Mouse (Mus musculus) MEL (cell line): ENCODE data around the gene Sh3pxd2b. TPM values are rescaled to one million over a fixed set of nuclear protein-coding genes. Genes with fewer than 3 reads are reported as not detected.

ENCODE experiments used
- DNase-seq: peaks from one replicate; pipeline ENCODE4 v3.0.0; 2011; ENCODE audit warnings: low read depth, low spot score
- H3K27ac ChIP-seq: 2 replicates; pipeline ENCODE4 v1.5.1; 2012; ENCODE audit warnings: low read depth, mild to moderate bottlenecking, control low read depth, low read length, moderate library complexity; ENCODE audit not compliant: control insufficient read depth
- H3K27me3 ChIP-seq, 2 experiments: fragments of 150-350 bp in 1 of 2; sonication (generic) in 1 of 2; 2 replicates each; pipeline ENCODE4 v1.6.1; 2012; ENCODE audit warnings: low read length in 2 of 2, mild to moderate bottlenecking in 2 of 2, improper control_type of control experiment in 1 of 2, moderate library complexity in 1 of 2; ENCODE audit not compliant: insufficient read depth in 2 of 2, control insufficient read depth in 1 of 2
- H3K36me3 ChIP-seq, 2 experiments: 2 replicates each; pipeline ENCODE4 v1.6.1; 2012 to 2014; ENCODE audit warnings: low read length in 2 of 2, improper control_type of control experiment in 1 of 2, inconsistent platforms in 1 of 2, mild to moderate bottlenecking in 1 of 2; ENCODE audit not compliant: insufficient read depth in 2 of 2, control insufficient read depth in 1 of 2
- H3K4me1 ChIP-seq, 2 experiments: fragments of 150-350 bp in 1 of 2; sonication (generic) in 1 of 2; 2 replicates each; pipeline ENCODE4 v1.6.1; 2012; ENCODE audit warnings: low read length in 2 of 2, improper control_type of control experiment in 1 of 2, mild to moderate bottlenecking in 1 of 2; ENCODE audit not compliant: insufficient read depth in 2 of 2, control insufficient read depth in 1 of 2
- H3K4me3 ChIP-seq, 2 experiments: fragments of 150-350 bp in 1 of 2; sonication (generic) in 1 of 2; 2 replicates each; pipeline ENCODE4 v1.5.1; 2012; ENCODE audit warnings: low read depth in 2 of 2, low read length in 2 of 2, mild to moderate bottlenecking in 2 of 2, moderate library complexity in 2 of 2, control low read depth in 1 of 2, improper control_type of control experiment in 1 of 2; ENCODE audit not compliant: control insufficient read depth in 1 of 2, insufficient read depth in 1 of 2
- H3K79me2 ChIP-seq: 2 replicates; pipeline ENCODE4 v1.6.1; 2012; ENCODE audit warnings: mild to moderate bottlenecking, low read length, moderate library complexity; ENCODE audit not compliant: control insufficient read depth, poor library complexity, insufficient read depth
- H3K9ac ChIP-seq: 2 replicates; pipeline ENCODE4 v1.6.1; 2012; ENCODE audit warnings: low read depth, mild to moderate bottlenecking, control low read depth, low read length, moderate library complexity; ENCODE audit not compliant: control insufficient read depth, poor library complexity, severe bottlenecking
- H3K9me3 ChIP-seq: fragments of 150-350 bp; sonication (generic); replicated peaks from 2 replicates; pipeline ENCODE4 v1.6.1; 2012; ENCODE audit warnings: mild to moderate bottlenecking, low read length, improper control_type of control experiment, moderate library complexity; ENCODE audit not compliant: insufficient read depth
- CHD2 ChIP-seq: IDR thresholded peaks from 2 replicates; pipeline ENCODE4 v1.6.1; 2011; ENCODE audit warnings: low read length, improper control_type of control experiment
- CTCF ChIP-seq, 3 experiments: IDR thresholded peaks in 2 of 3; conservative IDR thresholded peaks in 1 of 3; 2 replicates each; pipeline ENCODE4 v1.5.1; 2011 to 2012; ENCODE audit warnings: low read length in 3 of 3, low read depth in 2 of 3, mild to moderate bottlenecking in 2 of 3, improper control_type of control experiment in 1 of 3, inconsistent platforms in 1 of 3, mixed read lengths in 1 of 3, moderate library complexity in 1 of 3; ENCODE audit not compliant: control insufficient read depth in 1 of 3, insufficient read depth in 1 of 3, poor library complexity in 1 of 3, severe bottlenecking in 1 of 3
- ELF1 ChIP-seq: IDR thresholded peaks from 2 replicates; pipeline ENCODE4 v1.6.1; 2014; ENCODE audit warnings: low read depth, mild to moderate bottlenecking, inconsistent platforms, low read length, improper control_type of control experiment, moderate library complexity
- ETS1 ChIP-seq: IDR thresholded peaks from 2 replicates; pipeline ENCODE4 v1.6.1; 2012; ENCODE audit warnings: low read depth, mild to moderate bottlenecking, inconsistent platforms, low read length, improper control_type of control experiment, moderate library complexity
- GABPA ChIP-seq: IDR thresholded peaks from 2 replicates; pipeline ENCODE4 v1.6.1; 2012; ENCODE audit warnings: low read depth, mild to moderate bottlenecking, inconsistent platforms, low read length, improper control_type of control experiment, moderate library complexity
- GATA1 ChIP-seq: IDR thresholded peaks from 2 replicates; pipeline ENCODE4 v1.6.1; 2011; ENCODE audit warnings: low read depth, low read length, improper control_type of control experiment
- JUND ChIP-seq: IDR thresholded peaks from 2 replicates; pipeline ENCODE4 v1.6.1; 2011; ENCODE audit warnings: low read depth, mild to moderate bottlenecking, improper control_type of control experiment, low read length
- MAFK ChIP-seq: IDR thresholded peaks from 2 replicates; pipeline ENCODE4 v1.6.1; 2011; ENCODE audit warnings: low read depth, mild to moderate bottlenecking, low read length, improper control_type of control experiment, borderline replicate concordance
- MAZ ChIP-seq: IDR thresholded peaks from 2 replicates; pipeline ENCODE4 v1.6.1; 2012; ENCODE audit warnings: low read depth, mild to moderate bottlenecking, inconsistent platforms, low read length, improper control_type of control experiment
- MEF2A ChIP-seq: IDR thresholded peaks from 2 replicates; pipeline ENCODE4 v1.6.1; 2014; ENCODE audit warnings: low read depth, mild to moderate bottlenecking, inconsistent platforms, low read length, improper control_type of control experiment; ENCODE audit not compliant: poor library complexity, insufficient replicate concordance, severe bottlenecking; ENCODE audit errors: extremely low read depth
- MYC ChIP-seq: IDR thresholded peaks from 2 replicates; pipeline ENCODE4 v1.6.1; 2011; ENCODE audit warnings: low read depth, mild to moderate bottlenecking, low read length, improper control_type of control experiment, moderate library complexity
- NELFE ChIP-seq: IDR thresholded peaks from 2 replicates; pipeline ENCODE4 v1.6.1; 2011; ENCODE audit warnings: low read depth, low read length, improper control_type of control experiment
- NRF1 ChIP-seq: IDR thresholded peaks from 2 replicates; pipeline ENCODE4 v1.6.1; 2014; ENCODE audit warnings: low read depth, mild to moderate bottlenecking, inconsistent platforms, low read length, improper control_type of control experiment, moderate library complexity; ENCODE audit not compliant: poor library complexity, insufficient read depth, severe bottlenecking
- RAD21 ChIP-seq: IDR thresholded peaks from 2 replicates; pipeline ENCODE4 v1.6.1; 2011; ENCODE audit warnings: mild to moderate bottlenecking, low read depth, low read length, improper control_type of control experiment
- SIN3A ChIP-seq: IDR thresholded peaks from 2 replicates; pipeline ENCODE4 v1.6.1; 2012; ENCODE audit warnings: low read length, improper control_type of control experiment, inconsistent platforms
- SMC3 ChIP-seq: IDR thresholded peaks from 2 replicates; pipeline ENCODE4 v1.6.1; 2011; ENCODE audit warnings: low read depth, low read length, improper control_type of control experiment
- TAL1 ChIP-seq: IDR thresholded peaks from 2 replicates; pipeline ENCODE4 v1.6.1; 2012; ENCODE audit warnings: mild to moderate bottlenecking, inconsistent platforms, low read length, moderate library complexity, mixed read lengths
- TBP ChIP-seq: IDR thresholded peaks from 2 replicates; pipeline ENCODE4 v1.8.0; 2011; ENCODE audit warnings: low read depth, low read length, improper control_type of control experiment
- TCF12 ChIP-seq: IDR thresholded peaks from 2 replicates; pipeline ENCODE4 v1.6.1; 2014; ENCODE audit warnings: low read depth, mild to moderate bottlenecking, inconsistent platforms, low read length, improper control_type of control experiment, moderate library complexity
- UBTF ChIP-seq: IDR thresholded peaks from 2 replicates; pipeline ENCODE4 v1.6.1; 2012; ENCODE audit warnings: low read depth, mild to moderate bottlenecking, inconsistent platforms, low read length, improper control_type of control experiment, moderate library complexity, borderline replicate concordance; ENCODE audit not compliant: insufficient read depth
- USF1 ChIP-seq: IDR thresholded peaks from 2 replicates; pipeline ENCODE4 v1.6.1; 2014; ENCODE audit warnings: low read depth, mild to moderate bottlenecking, inconsistent platforms, low read length, improper control_type of control experiment, moderate library complexity
- USF2 ChIP-seq, 2 experiments: IDR thresholded peaks; 2 replicates each; pipeline ENCODE4 v1.6.1; 2011 to 2012; ENCODE audit warnings: improper control_type of control experiment in 2 of 2, low read length in 2 of 2, borderline replicate concordance in 1 of 2, inconsistent platforms in 1 of 2, low read depth in 1 of 2, mild to moderate bottlenecking in 1 of 2; ENCODE audit not compliant: insufficient read depth in 1 of 2
- ZC3H11A ChIP-seq: IDR thresholded peaks from 2 replicates; pipeline ENCODE4 v1.6.1; 2012; ENCODE audit warnings: low read depth, mild to moderate bottlenecking, inconsistent platforms, low read length, improper control_type of control experiment
- ZKSCAN1 ChIP-seq: IDR thresholded peaks from 2 replicates; pipeline ENCODE4 v1.6.1; 2012; ENCODE audit warnings: low read depth, mild to moderate bottlenecking, inconsistent platforms, low read length, improper control_type of control experiment, moderate library complexity
- ZMIZ1 ChIP-seq: IDR thresholded peaks from 2 replicates; pipeline ENCODE4 v1.6.1; 2012; ENCODE audit warnings: low read depth, mild to moderate bottlenecking, inconsistent platforms, low read length, improper control_type of control experiment, moderate library complexity
- ZNF384 ChIP-seq: IDR thresholded peaks from 2 replicates; pipeline ENCODE4 v1.6.1; 2012; ENCODE audit warnings: low read depth, mild to moderate bottlenecking, inconsistent platforms, low read length, improper control_type of control experiment
- polyA plus RNA-seq, 2 experiments: library from polyadenylated mRNA; stranded (reverse) in 1 of 2; unstranded in 1 of 2; fragments of >175 nt in 1 of 2; fragments of >200 nt in 1 of 2; gene quantifications; 2 replicates each; pipeline versions ENCODE4 v1.2.1 to v1.2.4; 2012; ENCODE audit warnings: low replicate concordance in 2 of 2, low read depth in 1 of 2; ENCODE audit not compliant: insufficient read length in 2 of 2, insufficient read depth in 1 of 2, missing spikeins in 1 of 2
- total RNA-seq: library from RNA; depleted of rRNA; stranded (reverse); fragments of 300-350 nt; gene quantifications from 2 replicates; pipeline ENCODE4 v1.2.3, GENCODE M21; 2012

Gene Sh3pxd2b
- total and polyA plus RNA-seq, 3 experiments: 9.6 to 17.0 TPM; not detected in 1

DNA sequence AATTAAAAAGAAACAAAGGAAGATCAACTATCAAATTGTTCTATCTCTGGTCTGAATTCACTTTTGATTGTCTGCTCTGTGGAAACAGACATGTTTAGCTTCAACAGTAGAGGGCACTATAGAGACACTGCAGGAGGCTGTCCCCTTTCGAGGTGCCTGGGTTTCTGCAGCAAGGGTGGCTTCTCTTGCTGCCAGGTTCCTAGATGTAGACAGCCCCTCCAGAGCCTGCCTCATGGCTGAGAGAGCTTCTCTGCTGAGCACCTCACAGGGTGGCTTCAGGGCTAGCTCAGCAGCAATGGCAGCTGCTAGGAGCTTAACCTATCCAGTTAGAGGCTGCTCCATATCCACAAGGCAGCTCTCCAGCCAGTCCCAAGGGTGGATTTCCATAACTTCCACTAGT is 102.6 kb downstream of the Sh3pxd2b start:
- peaks cover 0 to 19% of the 10 kb centered on the region in 2 experiments; a peak in 2 of 4 replicates for H3K36me3 ChIP-seq
- no peak overlapping the region for H3K27ac ChIP-seq
- no peak overlapping the region for H3K9ac ChIP-seq
- H3K9me3 ChIP-seq: no peaks in the 10 kb centered on the region
- peak; percentile 85 for DNase-seq
- no peak overlapping the region for H3K4me3 ChIP-seq
- no peaks in the 10 kb centered on the region for H3K27me3 ChIP-seq
- H3K79me2 ChIP-seq: no peaks in the 10 kb centered on the region; the same call in 1 of the 2 replicates
- peaks cover 6 to 13% of the 10 kb centered on the region in 2 experiments for H3K4me1 ChIP-seq
- TF ChIP-seq ZC3H11A (peak; percentile 97), MEF2A (no peak), MAZ (no peak; the same call in 1 of the 2 replicates), UBTF (no peak), ELF1 (no peak), USF2 (IDR thresholded peaks at IDR 0.05; ENCODE audit: borderline replicate concordance in 1 of 2, insufficient read depth in 1 of 2, low read depth in 1 of 2, low read length in 2 of 2) (no peak), GATA1 (peak; percentile 8; the same call in 1 of the 2 replicates), RAD21 (peak; percentile 95), ZMIZ1 (no peak), ZNF384 (peak; percentile 37; the same call in 1 of the 2 replicates), JUND (no peak), TBP (no peak), TCF12 (no peak), SMC3 (peak; percentile 98), CTCF (IDR thresholded peaks at IDR 0.05 in 2 of 3, conservative IDR thresholded peaks at IDR 0.05 in 1 of 3; ENCODE audit: control insufficient read depth in 1 of 3, insufficient read depth in 1 of 3, low read depth in 2 of 3, low read length in 3 of 3, poor library complexity in 1 of 3, severe bottlenecking in 1 of 3) (peak; percentile 84 to 99 (median 95)), MAFK (no peak)

DNA sequence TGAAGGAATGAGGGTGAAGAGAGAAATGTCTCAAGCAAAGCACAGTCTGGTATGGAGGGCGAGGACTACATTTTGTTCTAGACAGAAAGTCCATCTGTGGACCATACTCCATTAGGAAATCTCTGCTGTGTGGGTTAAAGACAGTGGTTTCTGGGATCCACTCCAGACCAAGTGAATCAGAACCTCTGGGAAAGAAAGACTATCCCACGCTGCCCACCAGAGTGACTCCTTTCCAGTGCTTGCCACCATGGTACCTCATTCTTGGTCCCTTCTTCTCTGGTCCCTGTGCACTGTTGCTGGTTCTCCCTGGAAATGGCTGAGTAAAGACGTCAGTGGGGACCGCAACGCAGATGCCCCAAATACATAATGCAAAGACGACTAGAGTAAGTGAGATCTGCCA is 103.7 kb downstream of the Sh3pxd2b start:
- no peak for DNase-seq
- Histone ChIP-seq H3K4me3 (no peak overlapping the region), H3K4me1 (peaks cover 8 to 11% of the 10 kb centered on the region in 2 experiments), H3K9me3 (no peaks in the 10 kb centered on the region), H3K9ac (no peak overlapping the region), H3K79me2 (peaks cover 8% of the 10 kb centered on the region), H3K36me3 (peaks cover 0 to 13% of the 10 kb centered on the region in 2 experiments; a peak in 2 of 4 replicates), H3K27ac (no peak overlapping the region), H3K27me3 (no peaks in the 10 kb centered on the region)
- TF ChIP-seq GABPA: no peak
- TF ChIP-seq MEF2A: no peak
- TF ChIP-seq ETS1: no peak
- no peak for TF ChIP-seq MAFK
- no peak for TF ChIP-seq ZKSCAN1
- TF ChIP-seq TBP: no peak
- no peak for TF ChIP-seq NRF1
- TF ChIP-seq TAL1: no peak
- TF ChIP-seq ZMIZ1: no peak
- no peak for TF ChIP-seq USF1
- TF ChIP-seq NELFE: no peak
- TF ChIP-seq MYC: no peak
- TF ChIP-seq SIN3A: no peak
- no peak for TF ChIP-seq SMC3
- TF ChIP-seq CHD2: no peak
